Mouse (Mus musculus) forebrain, embryonic 11.5 days (tissue): ENCODE measurements around the gene Gnl1. TPM values are rescaled to one million over a fixed set of nuclear protein-coding genes. Genes with fewer than 3 reads are reported as not detected.
"Not testable (repeated sequence)": the region's sequence is repeated elsewhere in the genome, so short reads cannot be mapped to it uniquely, and the experiment has no call there.

Experiments
- ATAC-seq: fragments of 200-750 bp; cut with Nextera tagmentation; replicated peaks from 2 replicates; pipeline ENCODE4 v1.8.0; 2017; ENCODE audit warnings: moderate TSS enrichment; ENCODE audit not compliant: low FRiP score
- DNase-seq: peaks from one replicate; pipeline ENCODE4 v3.0.0-alpha.2; 2017; ENCODE audit warnings: low spot score
- H3K27ac ChIP-seq: fragments of 300-500 bp; sonication (generic); 2 replicates; pipeline ENCODE4 v1.5.1; 2014; ENCODE audit warnings: low read depth, low read length
- H3K27me3 ChIP-seq: fragments of 300-500 bp; sonication (generic); 2 replicates; pipeline ENCODE4 v1.6.1; 2014; ENCODE audit warnings: mild to moderate bottlenecking, low read length, mixed read lengths; ENCODE audit not compliant: control insufficient read depth, insufficient read depth
- H3K36me3 ChIP-seq: fragments of 300-500 bp; sonication (generic); 2 replicates; pipeline ENCODE4 v1.6.1; 2014; ENCODE audit warnings: mild to moderate bottlenecking, low read length, moderate library complexity, mixed read lengths; ENCODE audit not compliant: control insufficient read depth, insufficient read depth
- H3K4me1 ChIP-seq: fragments of 300-500 bp; sonication (generic); replicated peaks from 2 replicates; pipeline ENCODE4 v1.6.1; 2014; ENCODE audit warnings: low read length, mixed read lengths; ENCODE audit not compliant: control insufficient read depth, insufficient read depth
- H3K4me2 ChIP-seq: fragments of 300-500 bp; sonication (generic); 2 replicates; pipeline ENCODE4 v1.6.1; 2014; ENCODE audit warnings: low read depth, mild to moderate bottlenecking, low read length, moderate library complexity, mixed read lengths; ENCODE audit not compliant: severe bottlenecking
- H3K4me3 ChIP-seq: fragments of 300-500 bp; sonication (generic); 2 replicates; pipeline ENCODE4 v1.5.1; 2014; ENCODE audit warnings: low read depth, low read length
- H3K9ac ChIP-seq: fragments of 300-500 bp; sonication (generic); 2 replicates; pipeline ENCODE4 v1.6.1; 2014; ENCODE audit warnings: low read length
- H3K9me3 ChIP-seq: fragments of 300-500 bp; sonication (generic); 2 replicates; pipeline ENCODE4 v1.6.1; 2016; ENCODE audit warnings: low read length, mixed read lengths; ENCODE audit not compliant: control insufficient read depth
- WGBS: fragments of 180-500 bp; shearing (Covaris S2); extraction: QIAGEN DNeasy Blood & Tissue Kit; methylation state at CpG from one replicate; pipeline ENCODE4 v1.1.7; 2014; 5-methylcytosine and 5-hydroxymethylcytosine counted together
- polyA plus RNA-seq: library from polyadenylated mRNA; unstranded; fragments of >200 nt; fragmentation: Nextera tagmentation; extraction: Ambion mirVana; gene quantifications from 2 replicates; pipeline ENCODE4 v1.2.1, GENCODE M21; 2014

The Gnl1 gene
- polyA plus RNA-seq, 1 experiment from 2014 or later = 46.0 TPM

- Histone ChIP-seq H3K9me3 (no peaks in the 10 kb centered on the region), H3K9ac (no peak overlapping the region), H3K4me2 (no peak overlapping the region), H3K27me3 (no peaks in the 10 kb centered on the region), H3K36me3 (no peaks in the 10 kb centered on the region), H3K4me1 (no peaks in the 10 kb centered on the region), H3K27ac (no peak overlapping the region), H3K4me3 (no peak overlapping the region)
- no peak for ATAC-seq
- DNase-seq = no peak
- WGBS = 73% methylated on average over 5 of the region's 5 CpGs
These were observed 45.5 kb downstream of the Gnl1 start for GRCm38 (mm10) chr17:36025197-36025596.

- no peak overlapping the region for H3K4me3 ChIP-seq
- no peaks in the 10 kb centered on the region for H3K36me3 ChIP-seq
- no peaks in the 10 kb centered on the region for H3K27me3 ChIP-seq
- H3K27ac ChIP-seq = no peak overlapping the region
- H3K4me1 ChIP-seq = no peaks in the 10 kb centered on the region
- 94% methylated on average over 4 of the region's 4 CpGs for WGBS
- DNase-seq (no peak), ATAC-seq (no peak)
- H3K9me3 ChIP-seq = no peaks in the 10 kb centered on the region
- H3K9ac ChIP-seq = no peak overlapping the region
- no peak overlapping the region for H3K4me2 ChIP-seq
These were observed 46.2 kb downstream of the Gnl1 start for GRCm38 (mm10) chr17:36025901-36026300.

GRCm38 (mm10) chr17:36027663-36028062 is 48.0 kb downstream of the Gnl1 start:
- no peaks in the 10 kb centered on the region for H3K9me3 ChIP-seq
- H3K27me3 ChIP-seq = no peaks in the 10 kb centered on the region
- H3K4me2 ChIP-seq = no peak overlapping the region
- no peaks in the 10 kb centered on the region for H3K36me3 ChIP-seq
- H3K4me3 ChIP-seq = no peak overlapping the region
- WGBS = 94% methylated on average over 4 of the region's 4 CpGs
- ATAC-seq (no peak), DNase-seq (no peak)
- H3K4me1 ChIP-seq = peaks cover 2% of the 10 kb centered on the region; the same call in 1 of the 2 replicates
- no peak overlapping the region for H3K27ac ChIP-seq
- no peak overlapping the region for H3K9ac ChIP-seq

- peaks cover 2% of the 10 kb centered on the region; the same call in 1 of the 2 replicates for H3K4me1 ChIP-seq
- DNase-seq (no peak), ATAC-seq (no peak)
- no peak overlapping the region for H3K4me3 ChIP-seq
- H3K27ac ChIP-seq = no peak overlapping the region
- no peak overlapping the region for H3K4me2 ChIP-seq
- no peaks in the 10 kb centered on the region for H3K36me3 ChIP-seq
- no peaks in the 10 kb centered on the region for H3K27me3 ChIP-seq
- no peak overlapping the region for H3K9ac ChIP-seq
- WGBS = 89% methylated on average over 7 of the region's 7 CpGs
- no peaks in the 10 kb centered on the region for H3K9me3 ChIP-seq
These were observed 49.4 kb downstream of the Gnl1 start for GRCm38 (mm10) chr17:36028879-36029619.

- H3K27me3 ChIP-seq, H3K9ac ChIP-seq, H3K27ac ChIP-seq, H3K4me3 ChIP-seq, DNase-seq, H3K4me2 ChIP-seq, H3K9me3 ChIP-seq, ATAC-seq, H3K36me3 ChIP-seq, H3K4me1 ChIP-seq: not testable (repeated sequence)
- 77% methylated on average over 2 of the region's 4 CpGs for WGBS
These were observed 50.5 kb downstream of the Gnl1 start for GRCm38 (mm10) chr17:36030046-36030702.

- H3K9ac ChIP-seq, H3K36me3 ChIP-seq, H3K27me3 ChIP-seq, DNase-seq, H3K4me1 ChIP-seq, H3K9me3 ChIP-seq, H3K27ac ChIP-seq: not testable (repeated sequence)
- 39% methylated on average over 8 of the region's 8 CpGs for WGBS
- peak overlapping the region; percentile 38 for H3K4me3 ChIP-seq
- peak overlapping the region; percentile 60; the same call in 1 of the 2 replicates for H3K4me2 ChIP-seq
- 0 out of 2 replicates have a peak, but pooled peaks have one; percentile 13 for ATAC-seq
These were observed 51.3 kb downstream of the Gnl1 start for GRCm38 (mm10) chr17:36030703-36031582.

GRCm38 (mm10) chr17:36031583-36032331 is 52.1 kb downstream of the Gnl1 start:
- Histone ChIP-seq H3K4me3 (peak overlapping the region; percentile 38), H3K4me2 (peak overlapping the region; percentile 60), H3K9ac (peak overlapping the region; percentile 66)
- DNase-seq (peak; percentile 62), ATAC-seq (peak; percentile 65)
- not testable (repeated sequence) for H3K27me3 ChIP-seq, H3K36me3 ChIP-seq, H3K9me3 ChIP-seq, H3K27ac ChIP-seq, H3K4me1 ChIP-seq
- under 1% methylated on average over 37 of the region's 40 CpGs for WGBS

GRCm38 (mm10) chr17:36032351-36032875 is 52.8 kb downstream of the Gnl1 start, which contains the start of gene H2-T23:
Gene H2-T23, minus strand, starts transcription at chr17:36032855.
- not testable (repeated sequence) for H3K4me1 ChIP-seq, H3K27me3 ChIP-seq, H3K27ac ChIP-seq, H3K9me3 ChIP-seq, H3K36me3 ChIP-seq
- Histone ChIP-seq H3K4me3 (peak within 1 kb of the TSS; percentile 38), H3K9ac (peak within 1 kb of the TSS; percentile 66), H3K4me2 (peak within 1 kb of the TSS; percentile 60)
- WGBS = under 1% methylated on average over 25 of the region's 25 CpGs
- DNase-seq (peak; percentile 62), ATAC-seq (peak; percentile 54; the same call in 1 of the 2 replicates)
